Mouse (Mus musculus) spleen, embryonic (tissue): ENCODE measurements around the gene Slc6a6.

Source experiments
- CTCF ChIA-PET: fragments of 350-600 bp; sonication (Branson Sonifier 250); formaldehyde crosslinking; loops from one replicate; lab custom pipeline; 2022; lab: Charles Lee

The Slc6a6 gene

DNA sequence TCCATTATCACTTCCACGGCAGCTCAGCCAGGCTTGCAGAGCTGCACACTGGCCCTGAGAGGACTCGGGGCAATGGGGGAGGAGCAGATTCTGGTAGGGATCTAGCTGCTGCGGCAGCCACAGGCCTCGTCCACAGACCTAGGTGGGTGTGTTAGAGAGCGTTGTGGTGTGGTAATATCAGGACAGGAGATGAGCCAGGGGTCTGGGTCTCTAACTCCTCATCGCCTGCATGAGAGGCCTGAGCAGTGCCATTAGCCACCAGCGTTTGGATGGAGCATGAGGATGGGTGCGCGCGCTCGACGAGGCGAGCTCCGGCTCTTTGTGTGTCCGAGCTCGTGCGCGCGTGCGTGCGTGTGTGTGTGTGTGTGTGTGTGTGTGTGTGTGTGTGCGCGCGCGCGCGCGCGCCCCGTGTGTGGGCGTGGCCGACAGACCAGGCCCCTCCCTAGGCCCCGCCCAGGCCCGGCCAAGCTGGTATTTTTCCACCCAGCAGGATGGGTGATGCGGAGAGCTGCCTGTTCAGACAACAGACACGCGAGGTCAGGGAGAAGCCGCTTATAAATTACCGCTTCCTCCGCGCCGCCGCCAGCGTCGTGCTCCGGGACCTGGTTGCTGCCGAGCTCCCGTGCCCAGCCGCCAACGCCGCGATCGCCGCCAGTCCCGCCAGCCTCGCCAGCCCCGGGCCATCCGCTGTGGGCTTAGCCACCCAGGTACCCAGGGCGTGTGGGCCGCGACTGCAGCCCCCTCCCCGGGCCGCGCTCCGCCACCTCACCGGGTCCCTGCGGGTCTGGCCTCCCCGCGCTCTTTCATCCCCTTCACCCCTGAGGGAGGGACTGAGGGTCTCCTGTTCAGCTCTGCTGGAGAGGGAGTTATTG is at the start of gene Slc6a6:
TSS of gene Slc6a6 (plus strand) at position 452 of the 872 bp plus-strand sequence.
- CTCF ChIA-PET = no interaction called here

DNA sequence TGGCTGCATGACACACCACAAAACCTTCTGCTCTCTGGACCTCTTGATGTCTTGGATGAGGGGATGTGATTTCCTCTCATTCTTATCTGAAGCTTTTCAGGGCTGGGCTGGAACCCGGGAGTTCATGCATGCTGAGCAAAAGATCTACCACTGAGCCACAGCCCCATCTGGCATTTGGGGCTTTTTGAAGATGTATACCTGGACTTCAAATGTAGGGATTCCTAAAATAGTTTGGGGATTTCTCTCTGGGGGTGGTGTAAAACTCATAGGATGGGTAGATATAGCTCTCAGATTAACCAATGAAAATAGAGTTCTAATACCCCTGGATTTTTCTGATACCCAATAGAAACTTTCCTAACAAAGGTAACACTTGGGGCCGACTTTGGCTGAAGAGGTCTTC is 49.4 kb upstream of the Slc6a6 start:
- CTCF ChIA-PET = interaction anchor here (0.6 kb wide), 1 partner anchor 570 kb away, joined by 3 read pairs; no protein-coding TSS in a partner anchor

DNA sequence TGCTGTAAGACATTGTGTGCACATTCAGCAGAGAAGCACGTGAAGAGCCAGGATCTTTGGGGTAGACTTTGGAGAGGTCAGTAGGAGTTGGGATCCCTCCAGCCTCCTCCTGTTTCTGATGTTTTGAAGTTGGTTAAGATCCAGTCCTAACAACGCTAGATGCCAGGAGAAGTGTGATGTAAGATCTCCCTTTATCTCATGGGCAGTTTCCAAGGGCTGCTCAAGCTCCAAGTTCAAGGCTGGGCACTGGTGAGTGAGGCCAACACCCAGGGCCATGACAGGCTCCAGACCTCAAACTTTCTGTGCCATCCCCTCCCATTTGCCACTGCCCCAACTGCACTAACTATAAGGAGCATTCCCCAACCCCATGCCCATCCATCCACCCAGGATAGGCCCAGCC is 49.0 kb upstream of the Slc6a6 start:
- CTCF ChIA-PET = no interaction called here

DNA sequence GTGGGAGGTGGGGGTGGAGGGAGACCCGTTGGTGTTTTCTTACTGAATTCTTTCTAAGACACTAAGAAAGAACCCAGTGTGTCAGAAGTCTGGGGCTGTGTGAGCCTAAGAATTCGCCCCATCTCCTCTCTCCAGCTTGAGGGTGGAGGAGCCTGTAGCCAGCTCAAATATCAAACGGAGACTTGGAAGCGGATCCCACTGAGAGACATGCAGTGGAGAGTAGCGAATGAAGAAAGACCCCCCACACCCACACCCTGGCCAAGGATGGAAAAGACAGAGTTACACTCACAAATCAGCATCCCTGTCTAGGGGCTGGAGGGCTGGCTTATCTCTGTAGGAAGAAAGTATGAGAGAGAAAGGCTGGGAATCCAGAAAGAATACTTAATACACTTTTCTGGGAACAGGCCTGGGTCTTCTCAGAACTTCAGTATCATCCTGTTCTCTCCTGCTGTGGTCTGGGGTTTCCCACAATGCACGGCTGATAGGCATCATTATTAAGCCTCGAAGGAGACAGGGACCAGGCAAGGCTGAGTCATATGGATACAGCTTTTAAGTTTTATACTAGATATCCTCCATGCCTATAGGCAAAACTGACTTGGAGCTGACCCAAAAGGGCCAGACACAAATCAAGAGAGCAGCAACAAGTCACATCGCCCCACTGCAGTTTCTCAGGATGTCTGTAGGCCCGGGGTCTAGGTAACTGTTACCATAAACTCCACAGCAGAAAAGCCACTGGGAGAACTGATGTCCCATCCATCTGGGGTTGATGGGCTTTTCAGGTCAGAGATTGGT is 45.5 kb upstream of the Slc6a6 start:
- CTCF ChIA-PET = interaction anchor here (0.6 kb wide), 1 partner anchor 113 kb away, joined by 6 read pairs; no protein-coding TSS in a partner anchor

DNA sequence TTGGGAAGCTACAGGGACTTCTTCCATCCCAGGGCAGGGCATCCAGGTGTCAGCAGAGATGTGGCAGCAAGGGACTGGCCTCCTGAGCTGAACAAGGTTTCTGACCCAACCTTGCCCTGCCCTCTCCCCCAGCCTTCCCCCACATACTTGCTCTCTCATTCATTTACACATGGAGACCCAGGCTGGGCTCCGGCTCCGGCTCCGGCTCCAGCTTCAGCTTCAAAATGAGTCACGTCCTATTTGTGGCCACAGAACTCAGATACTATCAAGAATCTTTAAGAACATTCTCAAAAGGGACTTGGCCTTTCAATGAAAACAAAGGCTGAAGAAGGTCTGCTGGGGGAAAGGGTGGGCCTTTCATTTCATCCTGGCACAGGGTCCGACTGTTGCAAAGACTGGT is 40.8 kb upstream of the Slc6a6 start:
- CTCF ChIA-PET = no interaction called here

DNA sequence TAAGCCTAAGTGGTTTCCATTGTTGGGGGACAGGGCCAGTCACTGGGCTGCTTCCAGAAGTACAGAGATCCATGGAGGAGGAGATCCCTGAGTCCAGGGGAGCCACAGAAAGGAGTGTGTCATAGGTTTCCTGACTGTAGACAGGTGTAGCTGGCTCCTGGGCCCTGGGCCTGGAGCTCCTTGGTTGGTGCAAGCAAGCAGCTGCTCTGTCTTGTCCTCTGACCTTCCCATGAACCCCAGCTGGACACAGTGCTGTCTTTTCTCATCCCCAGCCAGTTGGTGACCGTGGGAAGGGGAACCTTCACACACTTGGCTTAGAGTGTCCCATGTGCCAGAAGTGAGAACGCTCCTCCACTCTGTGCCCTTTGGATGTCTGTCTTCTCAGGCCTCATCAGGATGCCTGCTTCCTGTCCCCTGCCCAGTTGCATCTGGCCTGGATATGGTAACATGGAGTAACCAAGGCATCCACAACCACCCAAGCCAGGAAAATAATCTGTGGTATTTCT is 40.4 kb upstream of the Slc6a6 start:
- CTCF ChIA-PET = no interaction called here

DNA sequence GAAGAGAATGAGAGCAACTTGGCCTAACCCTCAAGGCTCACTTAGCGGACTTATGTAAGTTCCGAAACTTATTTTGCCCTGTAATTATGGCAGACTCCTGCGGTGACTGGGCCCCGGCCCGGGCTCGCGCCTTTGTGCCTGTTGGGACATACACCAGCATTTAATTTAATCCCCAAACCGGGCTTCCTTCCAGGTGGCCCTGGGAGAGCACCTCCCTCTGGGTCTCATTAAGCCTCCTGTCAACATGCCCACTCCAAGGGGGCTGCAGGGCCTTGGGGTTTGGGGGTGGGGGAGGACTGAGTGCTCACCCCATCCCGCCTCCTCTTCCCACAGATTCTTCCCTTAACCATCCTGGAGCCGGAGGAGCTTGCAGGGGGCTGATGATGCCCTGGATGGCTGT is 37.8 kb upstream of the Slc6a6 start:
- CTCF ChIA-PET = no interaction called here

DNA sequence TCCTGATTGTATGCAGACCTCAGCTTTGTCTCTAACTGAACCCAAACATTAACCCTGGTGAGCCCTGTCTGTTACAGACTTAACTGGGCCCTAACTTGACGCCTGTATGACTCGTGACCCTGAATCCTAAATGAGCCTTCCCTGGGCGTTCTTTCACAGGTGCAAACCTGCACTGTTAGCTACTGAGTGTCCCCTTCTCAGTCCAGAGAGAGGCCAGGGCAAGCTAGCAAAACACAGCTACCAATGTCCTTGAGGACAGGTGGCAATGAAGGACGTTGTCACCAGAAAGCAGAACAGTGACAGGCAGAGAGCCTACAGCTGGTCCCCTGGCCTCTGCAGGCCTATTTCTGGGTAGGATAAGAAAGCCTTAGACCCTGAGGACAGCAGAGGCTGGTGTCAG is 37.0 kb upstream of the Slc6a6 start:
- CTCF ChIA-PET = no interaction called here

DNA sequence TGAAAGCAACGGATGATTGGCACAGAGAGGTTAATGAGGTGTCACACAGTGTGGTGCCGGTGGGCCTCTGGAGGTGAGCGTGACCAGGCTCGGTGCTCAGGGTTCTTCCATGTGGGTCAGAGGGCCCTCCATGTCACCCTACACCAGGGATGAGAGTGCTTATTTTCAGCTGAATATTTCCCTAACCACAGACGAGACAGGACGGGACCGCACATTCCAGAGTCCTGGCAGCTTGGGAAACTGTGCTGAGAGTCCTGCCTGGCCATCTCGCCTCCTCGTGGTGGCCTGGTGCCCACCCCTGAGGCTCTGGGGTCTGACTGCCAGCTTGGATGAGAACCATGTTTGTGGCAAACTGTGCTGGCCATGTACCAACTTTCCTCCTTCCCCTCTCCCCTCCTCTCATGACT is 36.5 kb upstream of the Slc6a6 start:
- CTCF ChIA-PET = no interaction called here

DNA sequence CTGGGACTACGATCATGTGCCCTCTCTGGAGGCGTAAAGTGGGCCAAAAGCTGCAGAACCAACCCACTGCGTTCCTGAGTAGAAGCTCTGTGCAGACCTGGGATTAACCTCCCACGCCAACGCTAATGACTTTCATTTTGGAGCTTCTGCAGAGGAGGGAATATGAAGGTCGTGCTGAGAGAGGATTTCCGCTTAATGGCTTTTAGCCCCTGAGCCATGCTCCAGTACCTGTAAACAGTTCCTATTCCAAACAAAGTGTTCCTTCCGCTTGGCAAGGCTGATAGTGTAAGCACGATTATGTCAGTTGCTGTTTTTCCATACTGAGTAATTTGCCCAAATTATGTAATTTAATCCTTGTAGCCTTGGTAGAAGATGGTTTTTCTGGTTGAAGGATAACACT is 33.6 kb upstream of the Slc6a6 start:
- CTCF ChIA-PET = no interaction called here

DNA sequence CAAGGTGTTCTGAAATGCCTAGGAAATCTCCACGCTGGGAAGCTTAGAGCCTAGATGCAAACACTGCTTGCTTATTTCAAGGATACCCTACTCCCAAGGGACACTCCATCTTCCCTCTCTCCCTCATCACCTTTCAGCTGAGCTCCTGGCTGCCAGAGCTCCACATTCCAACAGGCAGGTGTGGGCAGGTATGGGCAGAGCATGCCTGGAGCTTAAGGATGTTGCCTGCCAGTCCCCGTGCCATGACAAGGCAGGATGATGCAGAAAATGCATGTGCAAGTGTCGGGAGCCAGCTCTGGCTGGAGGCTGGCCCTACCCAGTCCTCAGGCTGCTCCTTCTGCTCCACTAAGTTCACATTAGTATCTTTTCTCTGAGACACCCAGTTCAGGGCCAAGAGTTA is 31.6 kb upstream of the Slc6a6 start:
- CTCF ChIA-PET = no interaction called here

DNA sequence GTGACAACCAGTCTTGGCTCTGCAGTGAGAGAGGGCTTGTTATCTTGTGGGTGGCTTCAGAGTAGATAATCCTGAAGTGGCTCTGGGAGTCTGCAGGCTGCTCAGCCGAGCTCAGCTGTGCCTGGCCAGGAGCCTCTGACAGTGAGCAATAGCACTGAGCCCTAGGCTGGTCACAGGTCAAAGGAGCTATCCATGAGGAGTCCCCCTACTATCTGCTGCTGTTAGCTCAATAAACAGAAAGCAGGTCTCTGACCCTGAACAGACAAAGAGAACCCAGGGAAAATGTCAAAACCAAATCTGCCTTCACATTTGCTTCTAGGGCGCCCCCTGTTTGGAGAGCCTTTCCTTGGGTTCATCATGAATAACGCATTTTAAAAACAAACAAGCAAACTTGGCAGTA is 28.6 kb upstream of the Slc6a6 start:
- CTCF ChIA-PET = no interaction called here

DNA sequence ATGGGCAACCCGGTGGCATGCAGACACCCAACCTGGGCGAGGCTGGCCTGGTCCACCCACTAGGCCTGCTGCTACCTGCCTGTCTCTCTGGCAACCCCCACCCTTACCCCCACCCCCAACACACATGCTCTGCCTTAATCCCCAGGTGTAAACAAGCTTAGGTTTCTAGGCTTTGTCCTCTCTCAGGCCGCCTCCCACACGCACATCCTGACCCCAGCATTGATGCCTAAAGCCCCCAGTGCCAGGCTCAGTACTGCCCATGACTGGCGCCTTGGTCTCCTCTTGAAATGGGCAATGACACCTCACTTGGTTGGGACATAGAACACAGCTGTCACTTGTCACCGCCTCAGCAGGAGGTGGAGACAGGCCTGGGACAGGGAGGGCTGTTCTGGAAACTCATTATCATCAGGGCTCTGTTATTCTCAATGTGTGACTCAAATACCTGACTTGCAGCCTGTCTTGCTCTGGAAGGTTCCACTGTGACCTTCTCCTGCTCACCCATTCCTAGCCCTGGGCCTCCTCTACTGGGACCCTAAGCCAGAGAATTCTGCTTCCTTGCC is 27.9 kb upstream of the Slc6a6 start:
- CTCF ChIA-PET = no interaction called here

DNA sequence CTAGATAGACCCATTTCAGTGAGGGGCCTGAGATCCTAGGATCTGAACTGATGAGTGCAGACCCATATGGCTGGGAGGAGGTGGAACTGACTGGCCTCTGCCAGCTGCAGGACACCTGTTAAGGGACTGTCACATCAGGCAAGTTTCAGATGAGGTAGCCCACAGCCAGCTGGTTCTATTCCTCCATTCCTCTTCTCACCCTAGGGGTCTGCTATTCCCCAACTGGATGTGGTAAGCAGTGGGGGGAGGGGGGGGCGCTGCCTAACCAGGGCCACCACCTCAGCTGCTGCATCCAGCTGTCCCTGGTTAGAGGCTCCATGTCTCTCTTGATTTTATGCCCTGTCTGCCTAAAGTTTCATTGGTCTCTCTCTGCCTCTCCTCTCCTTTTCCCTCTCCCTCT is 25.6 kb upstream of the Slc6a6 start:
- CTCF ChIA-PET = interaction anchor here (0.7 kb wide), 1 partner anchor 104 kb away, joined by 3 read pairs; no protein-coding TSS in a partner anchor

DNA sequence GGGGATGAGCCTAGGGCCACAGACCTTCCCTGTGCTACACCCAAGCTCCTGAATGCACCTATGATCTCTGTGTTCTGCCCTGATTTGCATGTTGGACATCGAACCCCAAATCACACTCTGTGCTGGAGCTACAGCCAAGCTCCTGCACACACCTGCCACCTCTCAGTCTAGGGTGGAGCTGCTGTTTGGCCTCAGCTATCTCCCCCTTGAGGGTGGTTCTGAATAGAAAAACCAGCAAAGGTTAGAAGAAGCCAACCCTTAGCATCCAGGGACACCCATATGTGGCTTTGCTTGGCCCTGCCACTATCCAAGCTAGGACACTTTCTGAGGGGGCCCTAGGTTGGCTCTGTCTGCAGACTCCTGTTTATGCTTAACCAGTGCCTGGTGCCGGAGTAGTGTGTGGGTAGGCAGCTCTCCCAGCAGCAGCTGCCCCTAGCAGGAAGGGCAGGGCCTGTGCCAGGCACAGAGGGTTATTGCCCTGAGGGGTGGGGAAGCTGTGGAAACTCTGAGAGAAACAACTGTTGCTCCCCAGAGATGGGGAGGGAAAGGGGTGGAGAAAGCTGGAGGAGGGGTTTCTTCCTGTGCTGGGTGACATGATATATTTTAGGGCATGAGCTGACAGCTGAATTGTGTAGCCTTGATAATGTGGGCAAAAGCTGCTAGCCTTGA is 23.9 kb upstream of the Slc6a6 start:
- CTCF ChIA-PET = interaction anchor here (0.7 kb wide), 1 partner anchor 14 kb away, joined by 3 read pairs; no protein-coding TSS in a partner anchor

DNA sequence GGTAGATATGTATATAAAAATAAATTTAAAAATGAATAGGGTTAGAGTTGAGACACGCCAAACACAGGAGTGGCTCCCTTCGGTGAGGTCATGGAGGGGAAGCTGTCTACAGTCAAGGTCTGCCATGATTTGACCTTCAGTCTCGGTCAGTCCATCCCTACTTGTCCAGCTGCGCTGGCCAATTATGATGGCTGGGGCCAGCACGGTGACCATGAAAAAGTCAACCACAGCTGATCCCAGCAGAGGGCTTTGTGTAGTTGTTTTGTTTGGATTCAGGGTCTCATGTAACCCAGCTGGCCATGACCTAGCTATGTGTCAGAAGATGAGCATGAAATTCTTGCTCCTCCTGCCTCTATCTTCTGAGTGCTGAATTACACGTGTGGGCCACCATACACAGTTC is 21.6 kb upstream of the Slc6a6 start:
- CTCF ChIA-PET = no interaction called here

DNA sequence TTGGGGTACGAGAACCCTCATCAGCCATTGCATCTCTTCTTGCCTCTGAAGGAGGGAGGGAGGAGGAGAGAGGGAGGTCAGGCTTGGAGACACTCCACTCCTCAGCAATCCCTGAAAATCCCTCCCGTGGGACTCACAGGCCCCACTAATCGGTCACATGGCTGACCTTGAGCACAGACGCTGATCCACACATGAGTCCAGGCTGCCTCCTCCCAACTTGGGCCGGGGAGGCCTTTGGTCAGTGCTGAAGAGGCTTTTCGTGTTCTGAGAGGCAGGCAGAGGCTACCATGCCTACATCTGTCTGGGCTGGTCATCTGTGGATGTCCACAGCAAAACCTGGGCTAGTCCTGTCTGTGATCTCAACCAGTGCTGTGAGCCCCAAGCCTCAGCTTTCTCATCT is 20.2 kb upstream of the Slc6a6 start:
- CTCF ChIA-PET = no interaction called here

DNA sequence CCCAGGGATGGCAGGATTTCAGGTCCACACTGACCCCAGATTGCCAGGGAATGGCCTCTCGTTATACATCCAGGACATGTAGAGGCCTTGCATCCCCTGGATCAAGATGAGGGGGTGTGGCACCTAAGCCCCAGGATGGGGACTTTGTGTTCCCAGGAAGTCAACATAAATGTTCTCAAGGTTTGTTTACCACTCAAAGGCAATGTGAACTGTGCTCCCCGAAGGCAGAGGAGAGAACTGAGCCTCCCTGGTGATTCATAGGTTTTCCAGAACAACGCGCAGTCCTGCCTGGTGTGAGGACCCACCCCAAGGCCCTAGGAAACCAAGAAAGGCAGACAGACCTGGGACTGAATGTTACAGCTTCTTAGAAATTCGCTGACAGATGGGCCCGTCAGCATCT is 18.6 kb upstream of the Slc6a6 start:
- CTCF ChIA-PET = no interaction called here

DNA sequence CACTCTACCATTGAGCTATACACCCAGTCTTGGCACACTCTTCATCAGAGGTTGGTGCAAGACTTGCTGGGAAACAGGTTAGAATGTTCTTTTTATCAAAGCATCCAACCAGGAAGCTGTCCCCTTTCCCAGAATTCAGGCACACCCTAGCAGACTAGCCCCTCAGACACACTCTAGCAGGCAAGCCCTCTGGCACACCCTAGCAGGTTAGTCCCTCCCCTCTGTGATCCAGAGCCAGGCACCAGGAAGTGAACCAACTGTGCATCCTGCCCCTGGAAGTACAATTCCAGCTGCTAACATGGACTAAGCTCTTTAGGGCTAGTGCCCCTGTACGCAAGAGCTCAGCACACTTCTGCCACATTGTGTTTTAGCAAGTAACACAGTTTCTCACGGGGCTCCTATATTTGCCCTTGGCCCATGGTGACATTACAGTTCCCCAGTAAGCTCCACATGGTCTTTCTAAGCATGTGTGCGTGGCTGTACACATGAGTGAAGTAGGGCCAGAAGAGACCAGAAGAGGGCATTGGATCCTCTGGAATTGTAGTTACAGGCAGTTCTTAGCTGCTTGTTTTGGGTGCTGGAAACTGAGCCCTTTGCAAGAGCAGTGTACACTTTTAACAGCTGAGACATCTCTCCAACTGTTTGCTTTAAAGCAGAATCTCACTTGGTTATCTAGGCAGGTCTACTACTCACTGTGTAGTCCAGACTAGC is 17.7 kb upstream of the Slc6a6 start:
- CTCF ChIA-PET = no interaction called here

DNA sequence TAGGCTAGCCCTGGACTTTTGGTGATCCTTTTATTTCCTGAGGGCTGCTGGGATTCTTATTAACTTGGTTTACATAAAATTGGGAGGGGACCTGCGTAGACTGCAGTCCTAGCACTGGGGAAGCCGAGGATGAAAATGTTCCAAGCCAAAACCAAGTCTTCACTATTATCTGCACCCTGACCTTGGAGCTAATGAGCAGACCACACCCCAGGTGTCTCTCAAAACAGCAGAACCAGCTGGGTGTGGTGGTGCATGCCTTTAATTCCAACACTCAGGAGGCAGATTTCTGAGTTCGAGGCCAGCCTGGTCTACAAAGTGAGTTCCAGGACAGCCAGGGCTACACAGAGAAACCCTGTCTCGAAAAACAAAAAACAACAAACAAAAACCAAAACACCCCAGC is 16.7 kb upstream of the Slc6a6 start:
- CTCF ChIA-PET = no interaction called here

DNA sequence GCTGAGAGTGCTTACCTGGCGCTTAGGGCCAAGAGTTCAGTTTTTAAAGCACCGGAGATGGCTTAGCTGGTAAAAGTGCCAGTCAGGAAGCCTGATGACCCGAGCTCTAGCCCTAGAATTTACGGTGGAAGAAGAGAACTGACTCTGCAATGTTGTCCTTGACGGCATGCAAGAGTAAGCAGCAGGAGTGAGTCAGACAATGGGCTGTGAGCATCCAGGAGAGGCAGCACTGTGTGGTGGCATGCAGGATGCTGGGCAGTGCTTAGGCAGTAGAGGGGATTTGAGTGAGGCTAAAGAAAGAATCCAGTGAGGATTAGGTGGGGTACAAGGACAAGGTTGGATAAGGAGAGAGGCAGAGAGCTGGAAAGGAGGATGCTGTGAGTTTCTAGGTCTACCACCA is 15.6 kb upstream of the Slc6a6 start:
- CTCF ChIA-PET = no interaction called here
